Mouse (Mus musculus): Measurements from ENCODE around the gene Arl11.
"Not testable (repeated sequence)": the region's sequence is repeated elsewhere in the genome, so short reads cannot be mapped to it uniquely, and the experiment has no call there.

Arl11 gene

DNA sequence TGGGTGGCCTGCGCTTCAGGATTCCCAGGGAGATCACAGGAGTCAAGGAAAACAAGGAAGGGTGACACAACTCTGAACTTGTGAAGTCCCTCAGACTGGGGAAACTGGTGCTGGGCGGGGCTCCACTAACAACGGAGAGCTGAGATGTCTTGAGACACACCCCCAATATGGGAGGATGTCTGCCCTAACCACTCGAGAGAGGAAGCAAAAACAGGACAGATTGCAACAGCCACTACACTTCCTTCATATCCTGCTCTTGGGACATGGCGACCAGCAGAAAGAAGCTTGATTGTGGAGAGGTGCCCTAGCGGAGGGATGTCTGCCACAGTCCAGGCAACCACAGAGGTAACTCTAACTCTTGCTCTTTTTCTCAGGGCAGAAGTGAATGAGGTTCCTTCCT is at the start of gene Arl11:
Gene Arl11 (plus strand): TSS at position 161 of the 400 bp plus-strand sequence.
- no peak for DNase-seq (ENCODE audit: low read depth, low spot score)

DNA sequence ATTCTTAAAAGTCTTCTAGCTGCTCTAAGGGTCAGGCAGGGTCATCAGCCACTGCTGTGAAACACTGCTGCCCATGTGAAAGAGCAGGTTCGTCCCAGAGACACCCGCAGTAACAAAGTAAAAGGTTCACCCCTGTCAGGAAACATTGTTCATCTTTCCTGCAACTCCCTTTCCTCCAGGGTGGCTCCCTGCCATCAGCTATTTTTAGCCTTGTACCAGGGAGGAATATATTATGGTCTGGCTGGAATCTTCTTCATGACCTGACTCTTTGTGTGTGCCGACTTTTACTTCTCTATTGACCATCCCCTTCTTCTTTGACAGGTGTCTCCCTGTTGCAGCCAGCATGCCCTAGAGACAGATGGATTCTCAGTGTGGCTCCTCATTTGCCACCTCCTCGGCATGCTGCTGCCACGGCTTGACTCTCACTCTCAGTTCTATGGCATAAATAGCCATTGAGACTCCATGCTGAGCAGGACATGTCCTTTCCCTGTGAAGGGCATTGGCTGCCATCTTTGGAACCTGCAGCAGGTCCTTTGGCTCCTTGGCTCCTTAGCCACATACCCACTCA is 41.6 kb upstream of the Arl11 start:
- no peak for DNase-seq (ENCODE audit: low read depth, low spot score)

DNA sequence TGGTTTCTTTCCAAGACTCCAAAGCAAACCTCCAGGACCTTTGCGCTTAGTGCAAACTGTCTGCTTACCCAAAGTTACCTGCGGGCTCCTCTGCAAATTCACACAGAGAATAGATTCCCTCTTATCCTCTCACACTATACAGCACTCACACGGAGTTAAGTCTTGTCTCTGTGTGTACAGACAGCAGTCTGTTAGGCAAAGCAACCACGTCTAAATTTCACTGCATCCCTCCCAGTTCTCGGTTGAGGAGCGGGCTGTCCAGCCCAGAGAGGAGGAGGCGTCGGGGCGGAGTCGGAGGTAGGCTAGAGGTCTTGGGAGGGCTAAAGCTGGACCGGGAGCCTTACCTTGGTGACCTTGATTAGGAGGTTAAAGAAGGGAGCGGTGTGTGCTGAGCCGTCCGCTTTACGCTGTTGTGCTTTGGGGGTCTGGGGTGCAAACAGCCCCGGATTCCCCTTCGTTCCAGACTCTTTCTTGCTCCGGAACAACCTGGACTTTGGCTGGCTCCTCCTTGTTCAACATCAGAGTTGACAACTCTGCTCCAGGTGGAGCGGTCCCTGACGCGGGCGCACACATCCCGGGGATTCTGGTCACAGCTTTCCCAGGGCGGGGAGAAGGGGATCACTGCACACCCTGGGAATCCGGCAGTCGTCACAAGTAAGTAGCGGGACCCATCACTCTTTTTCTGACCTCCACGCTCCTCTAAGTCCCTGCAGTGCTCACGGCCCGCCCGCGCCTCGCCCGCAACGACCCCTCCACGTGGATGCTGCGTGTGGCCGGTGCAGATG is 34.9 kb upstream of the Arl11 start:
- DNase-seq (ENCODE audit: low read depth, low spot score): peak; percentile 11

DNA sequence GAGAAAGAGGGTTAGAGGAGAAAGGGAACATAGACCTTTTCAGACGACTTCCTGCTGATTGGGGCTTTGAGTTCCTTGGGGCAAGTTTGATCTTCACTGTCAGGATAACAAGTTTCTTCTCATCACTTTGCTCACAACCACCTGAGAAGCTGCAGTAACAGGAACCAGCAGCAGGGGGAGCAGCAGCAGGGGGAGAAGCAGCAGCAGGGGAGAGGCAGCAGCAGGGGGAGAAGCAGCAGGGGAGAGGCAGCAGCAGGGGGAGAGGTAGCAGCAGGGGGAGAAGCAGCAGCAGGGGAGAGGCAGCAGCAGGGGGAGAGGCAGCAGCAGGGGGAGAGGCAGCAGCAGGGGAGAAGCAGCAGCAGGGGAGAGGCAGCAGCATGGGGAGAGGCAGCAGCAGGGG is 32.3 kb upstream of the Arl11 start:
- peak; percentile 27 for DNase-seq (ENCODE audit: low read depth, low spot score)

DNA sequence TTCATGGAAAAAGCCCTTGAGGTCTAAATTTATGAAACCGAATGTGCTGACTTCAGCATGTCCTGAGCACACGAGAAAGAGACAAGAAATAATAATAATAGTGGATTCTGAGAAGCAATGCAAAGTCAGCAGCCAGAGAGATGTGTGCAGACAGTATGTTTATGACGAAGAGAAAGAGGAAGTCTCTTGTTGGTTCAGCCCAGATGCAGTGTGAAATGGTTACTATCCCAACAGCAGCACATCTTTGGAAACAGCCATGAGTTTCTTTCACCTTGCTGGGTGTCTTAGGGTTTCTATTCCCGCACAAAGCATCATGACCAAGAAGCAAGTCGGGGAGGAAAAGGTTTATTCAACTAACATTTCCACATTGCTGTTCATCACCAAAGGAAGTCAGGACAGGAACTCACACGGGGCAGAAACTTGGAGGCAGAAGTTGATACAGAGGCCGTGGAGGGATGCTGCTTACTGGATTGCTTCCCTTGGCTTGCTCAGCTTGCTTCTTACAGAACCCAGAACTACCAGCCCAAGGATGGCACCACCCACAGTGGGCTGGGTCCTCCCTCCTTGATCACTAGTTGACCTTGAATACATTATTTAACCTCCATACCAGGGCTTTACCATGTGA is 30.8 kb upstream of the Arl11 start:
- DNase-seq (ENCODE audit: low read depth, low spot score): no peak

DNA sequence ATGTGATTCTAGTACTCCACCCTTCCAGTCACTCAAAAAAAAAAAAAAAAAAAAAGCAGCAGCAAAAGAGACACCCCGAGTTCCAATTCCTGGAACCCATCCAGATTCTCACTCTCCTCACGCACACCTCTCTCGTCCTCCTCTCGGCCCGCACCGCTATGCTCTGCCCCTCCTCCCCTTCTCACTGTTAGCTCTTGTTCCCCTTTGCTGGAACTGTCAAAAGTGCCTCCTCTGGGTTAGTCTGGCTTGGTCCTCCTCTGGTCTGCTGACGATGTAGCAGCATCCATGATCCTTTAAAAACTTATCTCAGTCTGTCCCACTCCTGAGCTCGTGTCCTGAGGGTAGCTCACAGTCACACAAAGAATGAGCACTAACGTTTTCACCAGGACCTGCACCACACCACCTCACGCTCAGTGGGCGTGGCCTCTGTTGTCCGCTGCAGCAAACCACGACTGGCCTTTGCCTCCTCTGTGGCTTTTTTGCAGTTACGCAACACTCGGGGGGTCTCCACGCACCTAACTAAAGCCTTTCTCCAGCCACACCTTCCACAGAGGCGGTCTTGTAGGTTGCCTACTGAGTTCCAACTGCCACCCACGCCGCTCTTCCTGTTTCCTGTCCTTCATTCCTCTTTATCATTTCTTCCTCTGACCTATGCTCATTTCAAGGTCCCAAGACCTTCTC is 20.8 kb upstream of the Arl11 start:
- DNase-seq (ENCODE audit: low read depth, low spot score): no peak

DNA sequence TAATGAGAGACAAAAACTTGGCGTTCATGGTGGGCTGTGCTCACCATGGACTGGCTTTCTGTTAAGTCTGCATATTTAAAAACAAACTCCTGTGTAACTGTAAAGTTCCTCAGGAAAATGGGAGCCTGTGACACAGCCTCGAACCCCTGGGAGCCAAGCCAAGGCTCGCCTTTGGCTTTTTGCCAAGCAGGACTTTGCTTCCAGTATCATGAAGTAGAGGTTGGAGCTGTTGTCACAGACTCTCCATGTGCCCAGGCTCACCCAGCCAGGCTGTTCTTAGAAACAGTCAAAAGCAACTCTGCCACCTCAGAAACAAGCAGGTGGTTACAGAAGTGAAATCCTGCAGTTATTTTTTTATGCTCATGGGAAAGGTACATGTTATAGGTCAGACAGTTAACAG is 18.9 kb upstream of the Arl11 start:
- no peak for DNase-seq (ENCODE audit: low read depth, low spot score)

DNA sequence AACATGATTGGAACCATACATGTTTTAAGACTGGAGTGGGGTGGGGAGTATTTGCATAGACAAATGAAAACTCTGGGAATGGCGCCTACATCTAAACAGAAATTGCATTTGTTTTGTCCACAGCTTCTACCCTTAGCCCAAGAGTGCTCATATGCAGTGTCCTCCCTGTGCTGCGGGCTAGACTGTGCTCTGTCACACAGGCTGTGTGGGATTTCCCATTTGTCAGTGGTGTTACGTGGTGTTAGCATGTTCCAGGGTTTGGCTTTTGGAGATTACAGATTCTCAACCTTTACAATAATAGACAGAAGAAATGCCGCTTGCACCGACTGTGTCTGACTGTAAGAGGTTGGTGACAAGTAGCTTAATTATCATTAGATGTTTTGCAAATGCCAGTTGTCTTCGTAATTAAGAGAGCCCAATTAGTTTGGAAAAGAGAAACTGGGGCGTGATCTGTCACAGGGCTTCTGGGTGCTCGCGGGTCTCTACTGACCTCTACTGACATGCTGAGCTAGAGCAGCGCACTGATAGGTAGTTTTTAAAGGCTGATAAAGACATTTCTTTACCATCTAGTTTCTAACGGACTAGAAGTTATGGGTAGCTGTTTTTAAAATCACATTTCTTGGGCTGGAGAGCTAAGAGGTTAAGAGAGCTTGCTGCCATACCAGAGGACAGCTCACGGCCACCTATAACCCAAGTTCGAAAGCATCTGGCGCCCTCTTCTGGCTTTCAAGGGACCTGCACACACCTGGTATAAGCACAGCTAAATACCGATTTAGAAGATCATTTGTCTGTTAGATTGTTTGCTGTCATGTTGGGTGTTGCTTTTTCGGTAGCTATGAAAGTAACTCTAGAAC is 15.4 kb upstream of the Arl11 start:
- peak; percentile 72 for DNase-seq (ENCODE audit: low read depth, low spot score)

DNA sequence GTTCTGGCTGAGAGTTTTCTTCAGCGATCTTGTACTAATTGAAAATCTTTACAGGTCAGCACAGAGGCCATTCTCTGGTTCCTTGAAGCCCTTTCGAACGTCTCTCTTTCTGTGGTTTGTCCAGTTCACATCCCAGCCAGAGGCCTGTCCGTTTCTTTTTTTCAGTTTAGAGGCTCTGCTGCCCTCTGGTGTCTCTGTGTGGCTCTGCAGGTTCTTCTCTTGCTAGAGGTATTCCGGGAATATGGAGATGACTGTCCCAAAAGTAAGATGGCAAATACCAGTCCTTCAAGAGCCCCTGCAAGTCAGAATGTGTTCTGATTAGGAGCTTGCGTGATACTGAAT is 14.8 kb upstream of the Arl11 start:
- peak; percentile 76 for DNase-seq (ENCODE audit: low read depth, low spot score)

DNA sequence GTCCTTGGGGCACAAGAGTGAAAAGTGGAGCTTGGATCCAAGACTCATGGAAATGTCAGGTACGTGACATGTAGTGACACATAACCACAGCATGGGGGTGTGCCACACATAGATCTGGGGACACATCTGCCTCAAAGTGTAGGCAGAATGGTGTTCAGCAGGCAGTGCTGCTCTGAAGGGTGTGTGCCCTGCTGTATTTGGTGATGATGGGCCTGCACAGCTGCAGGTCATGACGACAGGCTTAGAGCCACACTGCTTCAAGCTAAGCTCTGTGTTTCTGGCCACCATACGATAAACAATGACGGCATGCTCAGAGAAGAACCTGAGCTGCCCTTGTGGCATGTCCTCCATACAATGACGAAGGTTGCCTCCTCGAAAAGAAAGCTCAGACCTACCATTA is 9.7 kb upstream of the Arl11 start:
- no peak for DNase-seq (ENCODE audit: low read depth, low spot score)

DNA sequence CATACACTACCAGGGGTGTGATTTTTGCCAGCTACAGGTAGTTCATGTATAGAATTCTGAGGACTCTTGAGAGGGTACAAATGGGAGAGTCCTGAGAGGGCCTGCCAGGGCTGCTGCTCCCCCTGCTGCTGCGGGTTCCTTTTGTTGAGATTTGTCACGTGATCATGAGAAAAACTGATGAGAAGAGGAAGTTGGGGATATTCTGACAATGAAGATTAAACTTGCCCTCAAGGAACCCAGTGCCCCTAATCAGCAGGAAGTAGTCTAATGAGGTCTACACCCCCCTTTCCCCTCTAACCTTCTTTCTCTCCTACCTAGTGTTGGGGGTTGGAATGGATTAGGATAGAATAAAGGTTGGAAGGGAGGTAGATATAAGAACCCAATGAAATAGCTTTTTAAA is 8.2 kb upstream of the Arl11 start:
- DNase-seq (ENCODE audit: low read depth, low spot score): no peak

DNA sequence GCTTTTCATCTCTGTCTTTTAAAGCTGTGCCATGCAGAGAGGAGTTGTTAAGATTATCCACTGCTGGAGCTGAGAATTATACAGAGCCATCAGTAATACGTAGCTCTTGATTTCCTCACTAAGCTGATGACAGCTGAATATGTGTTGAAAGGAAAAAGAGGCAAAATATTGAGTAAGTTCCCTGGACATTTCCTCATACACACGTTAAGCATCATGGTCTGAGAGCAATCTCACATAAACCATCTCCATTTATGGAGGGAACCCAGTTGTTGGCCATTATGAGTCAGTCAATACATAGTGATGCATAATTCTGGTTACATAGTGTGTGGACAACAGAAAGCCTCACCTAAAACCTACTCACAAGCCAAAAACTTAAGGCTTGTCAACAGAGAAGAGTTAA is 7.1 kb upstream of the Arl11 start:
- DNase-seq (ENCODE audit: low read depth, low spot score): no peak

DNA sequence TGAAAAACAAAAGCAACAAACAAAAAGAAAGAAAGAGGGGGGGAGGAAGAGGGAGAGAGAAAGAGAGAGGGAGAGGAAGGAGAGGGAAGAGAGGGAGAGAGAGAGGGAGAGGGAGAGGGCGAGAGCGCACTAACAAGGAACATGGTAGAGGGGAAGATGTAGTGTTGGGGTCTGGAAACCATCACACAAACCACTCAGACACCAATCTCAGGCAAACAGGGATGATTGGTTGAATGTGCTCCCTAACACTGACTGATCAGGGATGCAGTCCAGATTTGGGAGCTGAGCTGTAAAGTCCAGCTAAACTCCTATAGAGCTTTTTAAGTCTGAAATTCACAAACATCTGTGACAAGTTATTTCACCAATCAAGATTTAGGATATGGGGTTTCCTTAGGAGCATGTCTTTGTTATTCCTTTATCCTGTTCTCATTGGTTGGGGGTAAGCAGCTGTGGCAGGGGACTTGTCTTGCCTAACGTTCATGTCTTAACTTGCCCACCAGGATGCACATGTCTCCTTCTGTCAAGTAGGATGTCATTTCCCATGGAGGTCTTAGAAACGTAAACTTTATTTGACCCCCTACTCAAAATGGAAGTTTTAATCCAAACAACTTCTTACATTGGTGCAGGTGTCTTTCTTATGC is 5.5 kb upstream of the Arl11 start:
- DNase-seq (ENCODE audit: low read depth, low spot score): no peak

DNA sequence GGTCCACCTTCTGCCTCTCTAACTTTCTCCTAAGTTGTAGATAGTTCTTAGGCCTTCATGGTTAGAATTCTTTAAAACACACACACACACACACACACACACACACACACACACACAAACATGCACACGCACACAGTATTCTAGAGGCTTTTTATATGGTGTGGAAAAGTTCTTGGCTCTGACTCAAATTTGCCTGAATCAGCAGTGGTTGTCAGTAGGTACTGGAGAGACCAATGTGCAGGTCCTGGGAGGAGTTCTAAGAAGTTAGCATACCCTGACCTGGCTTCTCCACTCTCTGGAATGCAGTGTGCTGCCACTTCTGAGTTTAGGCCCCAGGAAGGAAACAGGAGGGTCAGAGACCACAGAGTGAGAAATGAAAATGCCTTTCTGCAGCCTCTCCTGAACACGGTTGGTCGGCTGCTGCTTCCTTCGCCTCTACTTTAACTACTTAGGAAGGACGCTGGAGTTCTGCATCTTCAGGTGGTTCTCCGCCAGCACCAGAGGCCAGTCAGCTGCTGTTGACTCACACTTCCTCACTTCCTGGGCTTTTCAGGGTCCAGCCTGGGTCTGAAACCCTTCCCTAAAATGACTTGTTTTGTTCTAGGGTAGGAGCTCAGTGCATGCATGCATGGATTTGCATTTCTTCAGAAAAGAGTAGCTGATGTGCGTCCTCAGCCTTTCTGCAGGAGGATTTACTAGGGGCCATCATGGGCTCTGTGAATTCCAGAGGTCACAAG is 651 bp downstream of the Arl11 start:
- no peak for DNase-seq (ENCODE audit: low read depth, low spot score)

DNA sequence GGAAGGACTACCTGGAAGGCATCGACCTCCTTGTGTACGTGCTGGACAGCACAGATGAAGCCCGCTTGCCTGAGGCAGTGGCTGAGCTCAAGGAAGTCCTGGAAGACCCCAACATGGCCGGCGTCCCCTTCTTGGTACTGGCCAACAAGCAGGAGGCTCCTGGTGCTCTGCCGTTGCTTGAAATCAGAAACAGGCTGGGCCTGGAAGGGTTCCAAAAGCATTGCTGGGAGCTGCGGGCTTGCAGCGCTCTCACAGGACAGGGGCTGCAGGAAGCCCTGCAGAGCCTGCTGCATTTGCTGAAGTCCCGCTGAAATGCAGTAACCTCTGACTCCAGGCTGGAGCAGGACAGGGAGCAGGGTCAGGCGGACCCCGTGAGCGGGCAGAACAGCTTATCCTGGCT is 1.4 kb downstream of the Arl11 start:
- no peak for DNase-seq (ENCODE audit: low read depth, low spot score)

DNA sequence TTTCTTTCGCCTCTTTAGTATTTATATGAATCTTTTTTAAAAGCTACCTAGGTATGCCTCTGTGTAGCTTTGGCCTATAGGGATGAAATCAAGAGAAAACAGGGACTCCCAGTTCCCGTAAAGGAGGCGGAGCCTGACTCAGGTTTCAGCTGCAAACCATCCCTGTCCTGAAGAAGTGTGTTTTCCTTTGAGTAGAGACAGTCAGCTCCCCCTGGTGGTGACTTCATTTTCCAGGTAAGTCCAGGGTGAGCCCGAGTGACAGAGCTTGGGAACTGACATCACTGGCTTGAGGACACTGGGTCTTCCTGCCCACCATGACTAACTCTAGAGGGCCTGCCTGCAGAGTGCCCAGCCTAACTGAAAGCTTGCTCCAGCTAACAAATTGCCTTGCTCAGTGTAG is 7.3 kb downstream of the Arl11 start:
- DNase-seq (ENCODE audit: low read depth, low spot score): peak; percentile 88

DNA sequence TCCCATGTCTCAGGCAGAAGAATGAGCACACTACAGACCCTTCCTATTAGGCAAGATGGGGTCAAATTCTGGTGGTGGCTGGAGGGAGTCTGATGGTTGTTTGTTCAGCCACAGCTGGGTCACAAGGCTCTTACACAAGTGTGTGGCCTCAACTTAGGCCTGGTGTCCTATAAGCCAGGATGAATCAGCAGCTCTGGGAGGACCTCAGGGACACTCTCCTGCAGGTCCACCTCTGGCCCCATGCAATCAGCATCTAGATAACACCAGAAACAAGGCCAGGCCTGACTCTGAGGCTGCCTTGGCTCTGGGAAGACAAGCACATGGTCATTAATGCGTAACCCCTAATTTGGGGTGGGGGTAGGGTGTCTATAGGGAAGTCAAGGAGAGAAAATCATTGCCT is 11.2 kb downstream of the Arl11 start:
- no peak for DNase-seq (ENCODE audit: low read depth, low spot score)

DNA sequence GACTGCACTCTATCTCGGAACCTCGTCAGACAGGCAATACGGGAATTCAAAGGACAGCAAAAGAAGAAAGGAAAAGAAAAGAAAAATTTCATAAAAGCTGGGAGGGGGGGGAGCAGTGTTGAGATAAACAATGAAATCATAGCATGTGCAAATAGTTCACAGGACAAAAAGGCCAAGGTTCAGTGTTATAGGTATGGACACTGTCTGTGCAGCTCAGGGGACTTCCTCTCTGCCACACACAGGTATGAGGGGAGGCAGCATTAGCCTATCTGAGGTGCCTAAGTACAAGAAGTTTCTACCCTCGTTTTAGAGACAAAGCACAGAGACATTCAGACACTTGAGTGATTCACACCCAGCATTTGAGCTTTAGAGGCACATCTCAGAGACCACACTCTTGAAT is 11.6 kb downstream of the Arl11 start:
- DNase-seq (ENCODE audit: low read depth, low spot score): no peak

DNA sequence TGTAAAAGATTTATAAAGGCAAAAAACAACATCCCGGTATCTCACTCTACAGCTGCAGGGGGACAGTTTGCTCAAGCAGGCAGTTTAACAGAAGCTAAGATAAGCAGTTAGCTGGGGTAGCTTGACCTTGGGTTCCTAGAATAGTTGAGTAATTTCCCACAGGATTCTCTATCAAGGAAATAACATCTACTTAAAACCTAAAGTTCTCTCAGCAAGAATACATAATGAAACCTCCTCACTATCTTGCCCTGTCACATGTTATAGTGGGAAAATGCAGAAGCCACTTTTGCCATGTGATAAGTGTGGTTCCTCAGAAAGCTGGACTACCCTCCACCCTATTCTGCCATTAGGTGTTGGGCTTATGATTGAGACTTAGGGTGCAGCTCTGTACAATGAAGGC is 13.2 kb downstream of the Arl11 start:
- DNase-seq (ENCODE audit: low read depth, low spot score): no peak

DNA sequence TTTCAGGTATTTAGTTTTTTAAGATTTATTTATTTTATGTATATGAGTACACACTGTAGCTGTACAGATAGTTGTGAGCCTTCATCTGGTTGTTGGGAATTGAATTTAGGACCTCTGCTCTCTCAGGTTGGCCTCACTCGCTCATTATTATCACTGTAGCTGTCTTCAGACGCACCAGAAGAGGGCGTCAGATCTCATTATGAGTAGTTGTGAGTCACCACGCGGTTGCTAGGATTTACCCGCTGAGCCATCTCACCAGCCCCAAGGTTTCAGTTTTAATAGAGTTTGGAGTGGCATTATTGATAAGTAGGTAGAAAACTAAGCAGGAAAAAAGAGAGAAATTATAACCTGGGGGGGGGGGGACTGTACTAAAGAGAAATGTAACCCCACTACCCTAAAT is 17.5 kb downstream of the Arl11 start:
- not testable (repeated sequence) for DNase-seq (ENCODE audit: low read depth, low spot score)
